Mouse (Mus musculus): ENCODE data around the gene Alb.

GRCm38 (mm10) chr5:90488323-90488722 is 27.6 kb downstream of the Alb start:
- TF ChIP-seq POLR2A (IDR thresholded peaks at IDR 0.05; ENCODE audit: borderline replicate concordance, insufficient read depth, low read length) (no peak), CTCF (IDR thresholded peaks at IDR 0.05; ENCODE audit: borderline replicate concordance, insufficient read depth, low read depth, low read length) (no peak)

All from cerebellum, adult 2 months (tissue).